Comparison of ENCODE assay signal across 8 mouse cellular contexts in the genomic region with DNA sequence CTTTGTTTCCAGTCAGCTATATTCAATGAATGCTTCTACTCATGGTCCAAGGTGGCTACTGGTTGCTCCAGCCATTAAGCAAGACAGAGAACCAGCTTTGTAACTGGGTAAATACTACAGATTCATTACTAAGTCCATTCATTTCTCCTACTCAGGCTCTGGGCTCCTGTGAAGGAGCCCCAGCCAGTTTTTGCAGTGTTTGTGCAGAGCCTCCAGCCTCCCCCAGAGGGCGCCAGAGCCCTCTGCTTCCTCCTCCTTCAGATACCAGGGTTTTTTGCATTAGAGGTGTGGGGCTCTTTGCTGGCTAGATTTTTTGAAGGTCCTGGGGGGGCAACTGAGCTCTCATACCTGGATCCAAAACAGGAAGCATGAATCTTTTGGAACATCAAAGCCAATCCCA. TPM values are rescaled to one million over a fixed set of nuclear protein-coding genes. Genes with fewer than 3 reads are reported as not detected.
DNase-seq lines count a peak whose midpoint lies in the region; ATAC-seq lines count a peak whose summit lies in the region.

No protein-coding gene starts in this region.

- no peak overlapping the region for H3K9ac ChIP-seq in liver, embryonic 12.5 days
- no peak overlapping the region for H3K9ac ChIP-seq in midbrain, embryonic 14.5 days (replicated peaks; ENCODE audit: low read length)

- peak; percentile 82 for DNase-seq in liver
- DNase-seq in cerebellum, postnatal 14 days = peak; percentile 84 to 86
- DNase-seq in frontal cortex, postnatal 36 days (ENCODE audit: low spot score in 2 of 2) = peak; percentile 70 to 85
- peak; percentile 83 to 86 for DNase-seq in left cerebral cortex, postnatal 14 days (ENCODE audit: low spot score in 2 of 2)
- DNase-seq in midbrain, embryonic 14.5 days = peak; percentile 87
- peak; percentile 44 to 76 for DNase-seq in spleen, adult 18-20 months

- H3K4me2 ChIP-seq in liver, embryonic 12.5 days = no peak overlapping the region
- no peak overlapping the region for H3K4me2 ChIP-seq in midbrain, embryonic 14.5 days (ENCODE audit: low read length)

- H3K4me3 ChIP-seq in liver, embryonic 12.5 days = no peak overlapping the region
- H3K4me3 ChIP-seq in midbrain, embryonic 14.5 days (replicated peaks; ENCODE audit: low read depth, low read length) = no peak overlapping the region

- no peak overlapping the region for H3K27ac ChIP-seq in liver, embryonic 12.5 days
- no peak overlapping the region for H3K27ac ChIP-seq in midbrain, embryonic 14.5 days (replicated peaks; ENCODE audit: low read depth, low read length)

- no peaks in the 10 kb centered on the region for H3K9me3 ChIP-seq in liver, embryonic 12.5 days (replicated peaks)
- no peaks in the 10 kb centered on the region for H3K9me3 ChIP-seq in midbrain, embryonic 14.5 days (ENCODE audit: control insufficient read depth, low read length)

- H3K4me1 ChIP-seq in liver, embryonic 12.5 days = peaks cover 49% of the 10 kb centered on the region
- H3K4me1 ChIP-seq in midbrain, embryonic 14.5 days (ENCODE audit: control insufficient read depth, insufficient read depth, low read length) = no peaks in the 10 kb centered on the region

- no peak for ATAC-seq in liver, embryonic 12.5 days
- ATAC-seq in inflammation-experienced regulatory T-cells, adult 6 months = peak; percentile 82
- ATAC-seq in midbrain, embryonic 14.5 days (ENCODE audit: low FRiP score, low TSS enrichment) = no peak

- WGBS in liver, embryonic 12.5 days (ENCODE audit: insufficient replicate concordance) = 0% methylated on average over 1 of the region's 1 CpGs
- 0% methylated on average over 1 of the region's 1 CpGs for WGBS in midbrain, embryonic 14.5 days

- H3K27me3 ChIP-seq in liver, embryonic 12.5 days (replicated peaks) = peaks cover 7% of the 10 kb centered on the region; the same call in 1 of the 2 replicates
- no peaks in the 10 kb centered on the region for H3K27me3 ChIP-seq in midbrain, embryonic 14.5 days (ENCODE audit: control insufficient read depth, insufficient read depth, low read length)

- intact Hi-C loops in left cerebral cortex, postnatal 14 days (cut with DNase I) = loop anchor here (2.0 to 10.0 kb wide), 3 partner anchors 66 to 320 kb away; partner anchors contain the start of gene 1700037H04Rik

- H3K36me3 ChIP-seq in liver, embryonic 12.5 days = no peaks in the 10 kb centered on the region
- H3K36me3 ChIP-seq in midbrain, embryonic 14.5 days (ENCODE audit: control insufficient read depth, insufficient read depth, low read length) = no peaks in the 10 kb centered on the region

RNA-seq across cellular contexts. Expression of gene Siglec1, which starts 8.3 kb away (rescaled TPM):
- polyA plus RNA-seq in liver, embryonic 12.5 days (2016; fragmentation: Nextera tagmentation; extraction: Ambion mirVana) = 0.36 and 0.42 TPM in 2 replicates
- polyA plus RNA-seq in inflammation-experienced regulatory T-cells, adult 6 months (2017; shearing (Covaris generic)) = not detected
- total RNA-seq in left cerebral cortex, postnatal 14 days (2021) = under 1 TPM; 0.51 to 0.59 TPM
- 0.51 TPM in 1 of 2 replicates, not detected in the other for polyA plus RNA-seq in midbrain, embryonic 14.5 days (2014; fragmentation: Nextera tagmentation; extraction: Ambion mirVana)

RNA-seq across cellular contexts. Expression of gene Adam33, which starts 31.2 kb away (rescaled TPM):
- 0.62 and 0.90 TPM in 2 replicates for polyA plus RNA-seq in liver, embryonic 12.5 days (2016; fragmentation: Nextera tagmentation; extraction: Ambion mirVana)
- under 1 TPM in 2 of 3 experiments, not detected in 1; 0.15 to 0.42 TPM for polyA plus RNA-seq in inflammation-experienced regulatory T-cells, adult 6 months (2017; shearing (Covaris generic))
- 1 to 10 TPM; 2.3 to 3.7 TPM for total RNA-seq in left cerebral cortex, postnatal 14 days (2021)
- 0.36 and 0.58 TPM in 2 replicates for polyA plus RNA-seq in midbrain, embryonic 14.5 days (2014; fragmentation: Nextera tagmentation; extraction: Ambion mirVana)

RNA-seq across cellular contexts. Expression of gene Hspa12b, which starts 32.3 kb away (rescaled TPM):
- 4.2 TPM in 2 replicates for polyA plus RNA-seq in liver, embryonic 12.5 days (2016; fragmentation: Nextera tagmentation; extraction: Ambion mirVana)
- under 1 TPM in 2 of 3 experiments, not detected in 1; 0.10 to 0.40 TPM for polyA plus RNA-seq in inflammation-experienced regulatory T-cells, adult 6 months (2017; shearing (Covaris generic))
- total RNA-seq in left cerebral cortex, postnatal 14 days (2021) = 10 to 100 TPM; 10.2 to 10.8 TPM
- 1.5 and 1.7 TPM in 2 replicates for polyA plus RNA-seq in midbrain, embryonic 14.5 days (2014; fragmentation: Nextera tagmentation; extraction: Ambion mirVana)

RNA-seq across cellular contexts. Expression of gene Gm11037, which starts 38.5 kb away (rescaled TPM):
- polyA plus RNA-seq in liver, embryonic 12.5 days (2016; fragmentation: Nextera tagmentation; extraction: Ambion mirVana) = not detected in 2 replicates
- polyA plus RNA-seq in inflammation-experienced regulatory T-cells, adult 6 months (2017; shearing (Covaris generic)) = not detected
- not detected for total RNA-seq in left cerebral cortex, postnatal 14 days (2021)
- not detected in 2 replicates for polyA plus RNA-seq in midbrain, embryonic 14.5 days (2014; fragmentation: Nextera tagmentation; extraction: Ambion mirVana)

RNA-seq across cellular contexts. Expression of gene Gfra4, which starts 51.9 kb away (rescaled TPM):
- polyA plus RNA-seq in liver, embryonic 12.5 days (2016; fragmentation: Nextera tagmentation; extraction: Ambion mirVana) = 0.86 and 1.6 TPM in 2 replicates
- polyA plus RNA-seq in inflammation-experienced regulatory T-cells, adult 6 months (2017; shearing (Covaris generic)) = under 1 TPM in 1 of 3 experiments, not detected in 2; 0.38 TPM
- total RNA-seq in left cerebral cortex, postnatal 14 days (2021) = 10 to 100 TPM; 52.4 to 54.2 TPM
- 37.8 and 41.7 TPM in 2 replicates for polyA plus RNA-seq in midbrain, embryonic 14.5 days (2014; fragmentation: Nextera tagmentation; extraction: Ambion mirVana)
